Mouse (Mus musculus) heart, embryonic 14.5 days (tissue): Measurements from ENCODE around the gene Utp18. TPM values are rescaled to one million over a fixed set of nuclear protein-coding genes. Genes with fewer than 3 reads are reported as not detected.
A peak's percentile ranks its signal among the peaks of the same experiment; 100 is the strongest.

Source experiments
- ATAC-seq: fragments of 200-750 bp; cut with Nextera tagmentation; 2 replicates; pipeline ENCODE4 v1.8.0; 2017; ENCODE audit warnings: low read depth, moderate TSS enrichment; ENCODE audit not compliant: insufficient number of reproducible peaks, insufficient read depth, low FRiP score
- H3K27ac ChIP-seq, 2 experiments: fragments of 200-500 bp in 1 of 2; fragments of 300-500 bp in 1 of 2; sonication (generic) in 1 of 2; replicated peaks in 1 of 2; 2 replicates each; pipeline ENCODE4 v1.5.1; 2012 to 2014; ENCODE audit warnings: low read depth in 2 of 2, low read length in 2 of 2, control low read depth in 1 of 2, mild to moderate bottlenecking in 1 of 2, mixed read lengths in 1 of 2; ENCODE audit not compliant: control insufficient read depth in 1 of 2, insufficient read depth in 1 of 2
- H3K27me3 ChIP-seq: fragments of 300-500 bp; sonication (generic); 2 replicates; pipeline ENCODE4 v1.6.1; 2014; ENCODE audit warnings: mild to moderate bottlenecking, low read length, control low read depth; ENCODE audit not compliant: control insufficient read depth, insufficient read depth
- H3K36me3 ChIP-seq: fragments of 300-500 bp; sonication (generic); 2 replicates; pipeline ENCODE4 v1.6.1; 2014; ENCODE audit warnings: mild to moderate bottlenecking, control low read depth, low read length, mixed read lengths; ENCODE audit not compliant: control insufficient read depth, insufficient read depth
- H3K4me1 ChIP-seq, 2 experiments: fragments of 200-500 bp in 1 of 2; fragments of 300-500 bp in 1 of 2; sonication (generic) in 1 of 2; 2 replicates each; pipeline ENCODE4 v1.6.1; 2012 to 2014; ENCODE audit warnings: low read length in 2 of 2, control low read depth in 1 of 2, mixed read lengths in 1 of 2; ENCODE audit not compliant: control insufficient read depth in 2 of 2, insufficient read depth in 2 of 2
- H3K4me2 ChIP-seq: fragments of 300-500 bp; sonication (generic); 2 replicates; pipeline ENCODE4 v1.6.1; 2014; ENCODE audit warnings: mild to moderate bottlenecking, low read length
- H3K4me3 ChIP-seq, 2 experiments: fragments of 200-500 bp in 1 of 2; fragments of 300-500 bp in 1 of 2; sonication (generic) in 1 of 2; 2 replicates each; pipeline ENCODE4 v1.5.1; 2012 to 2014; ENCODE audit warnings: low read length in 2 of 2, mild to moderate bottlenecking in 2 of 2, control low read depth in 1 of 2, low read depth in 1 of 2, moderate library complexity in 1 of 2; ENCODE audit not compliant: control insufficient read depth in 1 of 2, insufficient read depth in 1 of 2
- H3K9ac ChIP-seq: fragments of 300-500 bp; sonication (generic); 2 replicates; pipeline ENCODE4 v1.6.1; 2014; ENCODE audit warnings: mild to moderate bottlenecking, low read length
- H3K9me3 ChIP-seq: fragments of 300-500 bp; sonication (generic); 2 replicates; pipeline ENCODE4 v1.6.1; 2016; ENCODE audit warnings: low read length, control low read depth; ENCODE audit not compliant: control insufficient read depth
- WGBS: fragments of 180-500 bp; shearing (Covaris S2); extraction: QIAGEN DNeasy Blood & Tissue Kit; methylation state at CpG from one replicate; pipeline ENCODE4 v1.1.7; 2014; 5-methylcytosine and 5-hydroxymethylcytosine counted together
- polyA plus RNA-seq: library from polyadenylated mRNA; unstranded; fragments of >200 nt; fragmentation: Nextera tagmentation; extraction: Ambion mirVana; gene quantifications from 2 replicates; pipeline ENCODE4 v1.2.1, GENCODE M21; 2014

Utp18 gene
- polyA plus RNA-seq, 1 experiment from 2014 or later: 18.6 TPM

DNA sequence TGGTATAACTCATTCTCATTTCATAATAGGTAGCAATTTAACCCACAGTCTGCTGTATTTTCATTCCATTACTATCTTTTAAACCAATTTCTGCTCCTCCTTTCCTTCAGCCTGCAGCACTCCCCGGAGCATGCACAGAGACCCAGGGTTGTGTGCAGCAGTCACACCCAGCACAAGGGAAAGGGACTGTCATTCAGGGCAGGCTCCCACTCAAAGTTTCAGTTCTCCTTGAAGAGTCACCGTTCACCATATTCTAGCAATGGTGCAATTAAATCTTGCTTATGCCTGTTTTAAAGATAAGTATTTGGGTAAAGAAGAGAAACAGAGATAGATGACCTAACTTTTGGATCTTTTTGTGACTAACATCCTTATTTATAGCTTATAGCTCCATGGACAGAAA is 24.4 kb downstream of the Utp18 start:
- ATAC-seq: no peak
- H3K9ac ChIP-seq: no peak overlapping the region

DNA sequence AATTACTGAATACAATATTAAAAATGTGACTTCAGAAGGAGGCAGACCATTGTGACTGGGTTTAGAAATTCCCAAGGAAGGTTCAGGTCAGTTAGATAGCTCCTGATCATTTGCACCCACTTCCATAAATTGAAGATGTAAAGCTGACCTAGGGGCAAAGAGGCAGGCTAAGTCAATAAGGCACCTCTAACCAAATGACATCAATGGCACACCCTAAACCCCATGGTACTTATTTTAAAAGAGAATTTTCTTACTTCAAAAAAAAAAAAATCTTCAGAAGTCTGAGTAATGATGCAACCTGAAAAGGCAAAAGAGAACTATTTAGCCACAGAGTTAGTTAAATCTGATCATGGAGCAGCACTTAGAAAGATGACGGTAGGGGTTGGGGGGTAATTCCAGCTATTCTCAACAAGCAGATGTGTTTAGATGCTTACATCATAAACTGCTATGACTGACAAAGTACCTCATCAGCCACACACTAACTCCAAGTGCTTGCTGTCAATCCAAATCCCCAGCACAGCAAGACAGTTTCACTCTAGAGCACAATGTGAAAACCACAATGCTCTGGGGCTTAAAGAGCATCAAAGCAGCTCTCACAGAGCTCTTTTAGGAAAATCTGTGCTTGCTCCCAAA is 24.9 kb downstream of the Utp18 start:
- no peaks in the 10 kb centered on the region for H3K9me3 ChIP-seq
- no peak overlapping the region for H3K4me2 ChIP-seq
- no peak for ATAC-seq
- no peak overlapping the region for H3K4me3 ChIP-seq
- no peaks in the 10 kb centered on the region for H3K4me1 ChIP-seq
- peaks cover 56% of the 10 kb centered on the region for H3K36me3 ChIP-seq
- no peak overlapping the region for H3K27ac ChIP-seq
- 74% methylated on average over 1 of the region's 1 CpGs for WGBS
- no peaks in the 10 kb centered on the region for H3K27me3 ChIP-seq
- no peak overlapping the region for H3K9ac ChIP-seq

More for the DNA sequence above, 24.4 kb downstream of the Utp18 start:
- peaks cover 62% of the 10 kb centered on the region for H3K36me3 ChIP-seq
- H3K27ac ChIP-seq: no peak overlapping the region
- H3K4me3 ChIP-seq: no peak overlapping the region
- H3K27me3 ChIP-seq: no peaks in the 10 kb centered on the region
- H3K4me2 ChIP-seq: no peak overlapping the region
- H3K9me3 ChIP-seq: no peaks in the 10 kb centered on the region
- H3K4me1 ChIP-seq: no peaks in the 10 kb centered on the region
- 93% methylated on average over 2 of the region's 2 CpGs for WGBS

DNA sequence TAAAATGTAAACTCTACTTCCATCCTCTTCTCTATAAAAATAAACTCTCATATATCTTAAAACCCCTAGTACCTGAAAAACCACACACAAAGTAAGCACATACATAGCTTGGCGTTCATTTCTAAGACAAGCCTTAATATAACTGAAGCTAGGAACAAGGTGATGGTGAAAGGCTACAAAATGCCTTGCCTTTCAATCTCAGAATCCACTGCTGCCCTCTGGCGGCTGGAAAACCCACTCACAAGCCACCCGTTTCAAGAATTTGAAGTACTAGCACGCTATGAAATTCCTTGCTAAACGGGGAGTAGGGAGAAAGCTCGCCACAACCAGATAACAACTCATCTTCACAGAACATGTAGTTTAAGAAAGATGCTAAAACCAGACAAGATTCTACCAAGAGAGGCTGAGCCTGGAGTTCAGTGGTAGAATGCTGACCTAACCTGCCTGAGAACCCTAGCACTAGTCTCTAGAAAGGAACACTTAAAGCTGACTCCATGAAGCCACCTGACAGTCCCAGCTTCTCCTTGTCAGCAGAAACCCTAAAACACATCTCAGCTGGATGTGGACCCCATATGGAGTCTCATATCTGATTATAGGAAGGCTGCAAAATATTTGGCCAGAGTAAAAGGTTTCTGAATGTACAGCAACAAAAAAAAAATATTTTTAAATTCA is 29.1 kb downstream of the Utp18 start:
- H3K9ac ChIP-seq: no peak overlapping the region
- H3K27me3 ChIP-seq: no peaks in the 10 kb centered on the region
- peaks cover 23% of the 10 kb centered on the region for H3K36me3 ChIP-seq
- H3K9me3 ChIP-seq: no peaks in the 10 kb centered on the region
- H3K27ac ChIP-seq: no peak overlapping the region
- H3K4me2 ChIP-seq: peak overlapping the region; percentile 34; the same call in 1 of the 2 replicates
- no peaks in the 10 kb centered on the region for H3K4me1 ChIP-seq
- no peak overlapping the region for H3K4me3 ChIP-seq
- WGBS: 4% methylated on average over 6 of the region's 6 CpGs
- no peak for ATAC-seq

DNA sequence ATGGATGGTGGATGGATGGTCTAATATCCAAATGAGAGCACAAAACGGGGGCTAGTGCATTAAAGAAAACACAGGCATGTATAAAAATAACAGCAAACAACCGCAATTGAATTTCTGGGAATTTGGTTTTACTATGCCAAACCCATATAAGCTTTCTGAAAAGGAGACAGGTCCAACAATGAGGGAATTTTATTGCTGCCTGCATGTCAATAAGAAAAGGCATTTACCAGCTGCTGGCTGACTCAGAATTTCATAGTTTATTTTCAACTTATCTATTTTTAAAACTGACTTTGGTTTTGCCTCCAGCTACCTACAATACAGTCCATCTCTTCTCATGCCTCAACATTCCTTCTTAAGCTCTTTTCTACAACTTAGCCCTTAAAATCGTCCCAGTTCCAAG is 33.0 kb downstream of the Utp18 start:
- Histone ChIP-seq H3K4me1 (no peaks in the 10 kb centered on the region), H3K9ac (no peak overlapping the region), H3K36me3 (no peaks in the 10 kb centered on the region), H3K4me2 (no peak overlapping the region), H3K27me3 (no peaks in the 10 kb centered on the region), H3K27ac (no peak overlapping the region), H3K4me3 (no peak overlapping the region), H3K9me3 (no peaks in the 10 kb centered on the region)
- no peak for ATAC-seq
- 64% methylated on average over 3 of the region's 3 CpGs for WGBS

DNA sequence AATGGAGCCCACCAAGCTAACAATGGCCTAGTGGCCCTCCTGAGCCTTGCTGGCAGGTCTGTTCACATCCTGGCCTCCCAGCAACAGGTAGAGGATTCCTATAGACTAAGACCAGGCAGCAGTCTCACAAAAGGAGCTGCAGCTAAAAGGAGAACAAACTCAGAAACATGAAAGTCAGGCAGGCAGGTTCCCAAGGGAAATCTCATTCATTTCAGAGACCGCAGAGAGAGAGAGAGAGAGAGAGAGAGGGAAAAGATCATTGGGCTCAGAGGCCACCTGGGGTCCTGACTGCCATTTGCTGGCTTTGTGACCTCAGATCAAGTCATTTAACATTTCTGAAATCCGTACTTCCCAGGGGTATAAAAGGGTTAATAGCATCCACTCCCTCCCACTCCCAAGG is 38.2 kb downstream of the Utp18 start:
- H3K36me3 ChIP-seq: no peaks in the 10 kb centered on the region
- H3K27ac ChIP-seq: no peak overlapping the region
- no peak overlapping the region for H3K4me3 ChIP-seq
- 32% methylated on average over 2 of the region's 2 CpGs for WGBS
- H3K4me1 ChIP-seq: no peaks in the 10 kb centered on the region
- no peaks in the 10 kb centered on the region for H3K27me3 ChIP-seq
- no peak for ATAC-seq
- no peak overlapping the region for H3K9ac ChIP-seq
- H3K4me2 ChIP-seq: no peak overlapping the region
- H3K9me3 ChIP-seq: no peaks in the 10 kb centered on the region

DNA sequence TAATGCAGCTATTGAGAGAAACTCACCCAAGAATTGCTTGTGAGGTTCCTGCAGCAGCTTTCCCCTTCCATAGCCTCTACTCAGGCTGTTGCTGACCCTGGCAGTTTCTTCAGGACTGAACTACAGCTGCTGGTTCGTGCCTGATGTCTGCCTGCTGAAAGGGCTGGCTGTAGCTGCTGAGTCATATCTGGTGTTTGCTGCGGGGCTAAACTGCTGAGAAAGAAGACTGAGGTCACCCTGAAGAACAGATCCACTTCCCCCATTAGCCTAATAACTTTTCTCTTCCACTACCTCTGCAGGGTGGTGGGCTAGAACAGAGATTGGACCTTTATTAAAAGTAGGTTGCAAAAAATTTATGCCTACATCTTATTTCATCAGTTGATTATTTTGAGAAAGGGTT is 49.8 kb downstream of the Utp18 start:
- Histone ChIP-seq H3K4me1 (no peaks in the 10 kb centered on the region), H3K4me2 (no peak overlapping the region), H3K9ac (no peak overlapping the region), H3K27me3 (no peaks in the 10 kb centered on the region), H3K36me3 (no peaks in the 10 kb centered on the region), H3K27ac (no peak overlapping the region), H3K9me3 (no peaks in the 10 kb centered on the region), H3K4me3 (no peak overlapping the region)
- 33% methylated on average over 2 of the region's 2 CpGs for WGBS
- no peak for ATAC-seq

DNA sequence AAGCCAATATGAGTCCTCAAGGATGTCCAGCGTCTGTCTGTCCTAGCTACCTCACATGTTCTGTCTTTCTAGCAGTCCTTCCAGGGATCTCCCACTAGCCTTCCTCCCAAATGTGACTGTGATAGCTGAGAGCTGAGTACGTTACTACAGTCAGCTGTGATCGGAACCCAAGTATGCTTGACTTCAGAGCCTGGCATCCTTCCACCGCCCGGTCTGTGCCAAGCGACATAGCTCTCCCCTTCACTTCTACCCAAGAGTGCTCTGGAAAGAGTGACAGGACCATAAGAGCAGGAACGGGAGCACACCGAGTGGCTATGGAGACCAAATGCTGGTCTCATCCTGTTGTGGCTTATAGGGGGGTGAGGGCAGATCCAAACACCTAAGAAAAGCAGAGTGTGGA is 55.6 kb downstream of the Utp18 start:
- H3K4me3 ChIP-seq: no peak overlapping the region
- no peaks in the 10 kb centered on the region for H3K9me3 ChIP-seq
- ATAC-seq: no peak
- H3K4me2 ChIP-seq: no peak overlapping the region
- no peak overlapping the region for H3K27ac ChIP-seq
- 88% methylated on average over 8 of the region's 8 CpGs for WGBS
- no peaks in the 10 kb centered on the region for H3K27me3 ChIP-seq
- H3K4me1 ChIP-seq: no peaks in the 10 kb centered on the region
- H3K9ac ChIP-seq: no peak overlapping the region
- H3K36me3 ChIP-seq: no peaks in the 10 kb centered on the region

DNA sequence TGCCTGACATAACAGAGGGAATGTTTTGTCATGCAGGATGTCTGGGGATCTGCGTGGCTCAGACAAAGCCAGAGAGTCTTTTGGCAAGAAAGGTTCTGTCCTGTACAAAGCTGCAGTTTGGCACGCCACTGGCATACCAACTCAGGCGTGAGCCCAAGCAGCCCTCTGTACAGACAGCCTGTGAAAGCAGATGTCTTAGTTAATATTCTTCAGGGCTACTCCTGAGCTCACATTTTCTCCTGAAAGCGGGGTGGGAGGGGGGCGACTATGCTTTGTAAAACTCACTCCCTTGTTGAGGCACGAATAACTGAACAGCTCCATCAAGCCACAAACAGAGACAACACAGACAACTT is 56.3 kb downstream of the Utp18 start:
- Histone ChIP-seq H3K4me3 (no peak overlapping the region), H3K4me2 (no peak overlapping the region), H3K27me3 (no peaks in the 10 kb centered on the region), H3K9me3 (no peaks in the 10 kb centered on the region), H3K36me3 (no peaks in the 10 kb centered on the region), H3K9ac (no peak overlapping the region), H3K4me1 (no peaks in the 10 kb centered on the region), H3K27ac (no peak overlapping the region)
- WGBS: 71% methylated on average over 6 of the region's 6 CpGs
- no peak for ATAC-seq
